Mouse (Mus musculus): Measurements from ENCODE around the gene Grik5.
A peak's percentile ranks its signal among the peaks of the same experiment; 100 is the strongest.

- TF ChIP-seq CTCF (IDR thresholded peaks at IDR 0.05; ENCODE audit: control insufficient read depth, insufficient read depth, low read length), result peak; percentile 95
- no peak for TF ChIP-seq POLR2A (IDR thresholded peaks at IDR 0.05; ENCODE audit: borderline replicate concordance, control insufficient read depth, low read depth, low read length)
Observed at GRCm38 (mm10) chr7:25105411-25106160, 33.4 kb upstream of the Grik5 start.
